Mouse (Mus musculus): ENCODE measurements around the gene Arhgap10.

GRCm38 (mm10) chr8:77487590-77488214 lies 30.1 kb downstream of the Arhgap10 start:
- TF ChIP-seq CTCF (IDR thresholded peaks at IDR 0.05; ENCODE audit: low read depth) (no peak), EP300 (IDR thresholded peaks at IDR 0.05; ENCODE audit: low read depth) (no peak)

All from liver, postnatal 0 days (tissue).